Mouse (Mus musculus) liver, embryonic 14.5 days (tissue): ENCODE measurements around the gene Serpinf1. TPM values are rescaled to one million over a fixed set of nuclear protein-coding genes. Genes with fewer than 3 reads are reported as not detected.

Experiments used
- ATAC-seq: fragments of 200-750 bp; cut with Nextera tagmentation; 2 replicates; pipeline ENCODE4 v1.8.0; 2017; ENCODE audit warnings: moderate number of reproducible peaks, mild to moderate bottlenecking, moderate library complexity; ENCODE audit not compliant: insufficient read depth
- DNase-seq, 3 experiments: peaks; one replicate each; pipeline ENCODE4 v3.0.0-alpha.2; 2012 to 2013; ENCODE audit warnings: low read depth in 3 of 3, low spot score in 3 of 3
- H3K27ac ChIP-seq: fragments of 300-500 bp; sonication (generic); 2 replicates; pipeline ENCODE4 v1.5.1; 2014; ENCODE audit warnings: moderate library complexity, mild to moderate bottlenecking, control low read depth, inconsistent platforms
- H3K27me3 ChIP-seq: fragments of 300-500 bp; sonication (generic); 2 replicates; pipeline ENCODE4 v1.6.1; 2014; ENCODE audit warnings: mild to moderate bottlenecking, low read length, moderate library complexity; ENCODE audit not compliant: control insufficient read depth, insufficient read depth
- H3K36me3 ChIP-seq: fragments of 300-500 bp; sonication (generic); replicated peaks from 2 replicates; pipeline ENCODE4 v1.6.1; 2014; ENCODE audit warnings: low read depth; ENCODE audit not compliant: control insufficient read depth, insufficient read depth
- H3K4me1 ChIP-seq, 2 experiments: fragments of 200-500 bp in 1 of 2; fragments of 300-500 bp in 1 of 2; sonication (generic) in 1 of 2; replicated peaks; 2 replicates each; pipeline ENCODE4 v1.6.1; 2012 to 2014; ENCODE audit warnings: antibody characterized with exemption in 1 of 2, inconsistent platforms in 1 of 2, low read length in 1 of 2; ENCODE audit not compliant: control insufficient read depth in 2 of 2, insufficient read depth in 2 of 2
- H3K4me2 ChIP-seq: fragments of 300-500 bp; sonication (generic); 2 replicates; pipeline ENCODE4 v1.6.1; 2014; ENCODE audit warnings: low read depth, mild to moderate bottlenecking, control low read depth, moderate library complexity
- H3K4me3 ChIP-seq, 2 experiments: fragments of 200-500 bp in 1 of 2; fragments of 300-500 bp in 1 of 2; sonication (generic) in 1 of 2; 2 replicates each; pipeline ENCODE4 v1.5.1; 2012 to 2014; ENCODE audit warnings: low read depth in 2 of 2, low read length in 2 of 2, mild to moderate bottlenecking in 2 of 2, control low read depth in 1 of 2, inconsistent platforms in 1 of 2, moderate library complexity in 1 of 2; ENCODE audit not compliant: insufficient read depth in 1 of 2
- H3K9ac ChIP-seq: fragments of 300-500 bp; sonication (generic); replicated peaks from 2 replicates; pipeline ENCODE4 v1.6.1; 2014; ENCODE audit warnings: mild to moderate bottlenecking, control low read depth, moderate library complexity
- H3K9me3 ChIP-seq: fragments of 300-500 bp; sonication (generic); 2 replicates; pipeline ENCODE4 v1.6.1; 2016; ENCODE audit warnings: low read length, mixed read lengths; ENCODE audit not compliant: control insufficient read depth
- CTCF ChIP-seq: IDR thresholded peaks from 2 replicates; pipeline ENCODE4 v1.5.1; 2016; ENCODE audit warnings: antibody characterized with exemption, low read depth, control low read depth
- EP300 ChIP-seq: IDR thresholded peaks from 2 replicates; pipeline ENCODE4 v1.6.1; 2016; ENCODE audit warnings: antibody characterized with exemption, low read depth
- WGBS: fragments of 180-500 bp; shearing (Covaris S2); extraction: QIAGEN DNeasy Blood & Tissue Kit; methylation state at CpG from one replicate; pipeline ENCODE4 v1.1.7; 2014; ENCODE audit not compliant: insufficient replicate concordance; 5-methylcytosine and 5-hydroxymethylcytosine counted together
- polyA plus RNA-seq, 2 experiments: library from polyadenylated mRNA; depleted of rRNA in 1 of 2; stranded (reverse) in 1 of 2; unstranded in 1 of 2; fragments of >200 nt; fragmentation: Nextera tagmentation in 1 of 2; extraction: Ambion mirVana in 1 of 2; gene quantifications; 2 replicates each; pipeline versions ENCODE4 v1.2.1 to v1.2.3; 2012 to 2014

The Serpinf1 gene
- polyA plus RNA-seq, 2 experiments: 104 to 145 TPM

GRCm38 (mm10) chr11:75455041-75455736, 32.7 kb upstream of the Serpinf1 start:
- H3K4me2 ChIP-seq: peak overlapping the region; percentile 86
- H3K36me3 ChIP-seq: no peaks in the 10 kb centered on the region; the same call in 1 of the 2 replicates
- no peak overlapping the region for H3K4me3 ChIP-seq
- ATAC-seq (no peak), DNase-seq (no peak)
- WGBS: 68% methylated on average over 10 of the region's 10 CpGs
- peaks cover 45 to 57% of the 10 kb centered on the region in 2 experiments for H3K4me1 ChIP-seq
- no peaks in the 10 kb centered on the region for H3K27me3 ChIP-seq
- TF ChIP-seq EP300 (no peak), CTCF (no peak)
- peak overlapping the region; percentile 7 for H3K27ac ChIP-seq
- H3K9me3 ChIP-seq: no peaks in the 10 kb centered on the region
- H3K9ac ChIP-seq: no peak overlapping the region

- Histone ChIP-seq H3K4me3 (peak within 1 kb of the TSS; percentile 60 to 63), H3K9me3 (no peaks in the 10 kb centered on the region), H3K9ac (peak within 1 kb of the TSS; percentile 67), H3K4me2 (peak within 1 kb of the TSS; percentile 86), H3K27ac (peak within 1 kb of the TSS; percentile 31), H3K36me3 (peaks cover 1% of the 10 kb centered on the region; the same call in 1 of the 2 replicates), H3K27me3 (no peaks in the 10 kb centered on the region), H3K4me1 (peaks cover 39 to 54% of the 10 kb centered on the region in 2 experiments)
- peak; percentile 73 for ATAC-seq
- DNase-seq: peak; percentile 79 to 84 (median 82)
- TF ChIP-seq CTCF: peak; percentile 69
- no peak; the same call in 1 of the 2 replicates for TF ChIP-seq EP300
- 3% methylated on average over 56 of the region's 56 CpGs for WGBS
Observed at GRCm38 (mm10) chr11:75453991-75454930, 31.8 kb upstream of the Serpinf1 start, which contains the start of gene Wdr81. Wdr81 (minus strand) TSS chr11:75454717.

- peaks cover 36 to 54% of the 10 kb centered on the region in 2 experiments for H3K4me1 ChIP-seq
- no peak for TF ChIP-seq CTCF
- no peak for TF ChIP-seq EP300
- no peak for ATAC-seq
- no peaks in the 10 kb centered on the region for H3K27me3 ChIP-seq
- H3K27ac ChIP-seq: no peak overlapping the region
- H3K9me3 ChIP-seq: no peaks in the 10 kb centered on the region
- WGBS: 90% methylated on average over 31 of the region's 31 CpGs
- H3K9ac ChIP-seq: peak overlapping the region; percentile 67
- H3K4me3 ChIP-seq: no peak overlapping the region; a peak in 1 of 4 replicates
- no peak for DNase-seq
- H3K4me2 ChIP-seq: peak overlapping the region; percentile 86
- H3K36me3 ChIP-seq: peaks cover 8% of the 10 kb centered on the region
Observed at GRCm38 (mm10) chr11:75452812-75453557, 30.5 kb upstream of the Serpinf1 start.

- DNase-seq (no peak), ATAC-seq (no peak)
- H3K9ac ChIP-seq: no peak overlapping the region
- 86% methylated on average over 8 of the region's 8 CpGs for WGBS
- H3K36me3 ChIP-seq: peaks cover 17% of the 10 kb centered on the region
- H3K27me3 ChIP-seq: no peaks in the 10 kb centered on the region
- peaks cover 39 to 52% of the 10 kb centered on the region in 2 experiments for H3K4me1 ChIP-seq
- peak overlapping the region in 1 of 2 experiments; percentile 10; a peak in 2 of 4 replicates for H3K4me3 ChIP-seq
- peak overlapping the region; percentile 89 for H3K4me2 ChIP-seq
- H3K27ac ChIP-seq: peak overlapping the region; percentile 4; the same call in 1 of the 2 replicates
- TF ChIP-seq EP300 (no peak), CTCF (no peak)
- no peaks in the 10 kb centered on the region for H3K9me3 ChIP-seq
Observed at GRCm38 (mm10) chr11:75452081-75452480, 29.6 kb upstream of the Serpinf1 start.
